Mouse (Mus musculus): ENCODE measurements at regions not wholly inside any gene's neighbourhood (a gene's known extent, or its start where the extent isn't known, plus 50 kb on each side); places are given as distances from the start of the nearest gene placed in this dataset.

- Histone ChIP-seq H3K4me3 (replicated peaks) (no peak overlapping the region), H3K4me2 (no peak overlapping the region), H3K36me3 (no peaks in the 10 kb centered on the region), H3K9ac (replicated peaks) (no peak overlapping the region), H3K9me3 (no peaks in the 10 kb centered on the region), H3K27me3 (no peaks in the 10 kb centered on the region; the same call in 1 of the 2 replicates), H3K4me1 (replicated peaks) (peaks cover 9% of the 10 kb centered on the region), H3K27ac (no peak overlapping the region)
- no peak; the same call in 1 of the 2 replicates for ATAC-seq (ENCODE audit: insufficient number of reproducible peaks, insufficient read depth, low FRiP score, low TSS enrichment, low read depth)
- WGBS, result 41% methylated on average over 6 of the region's 6 CpGs
These were observed 163.5 kb downstream of the Maf start for GRCm38 (mm10) chr8:115544067-115544466.

GRCm38 (mm10) chr8:115542935-115543334, 164.7 kb downstream of the Maf start:
- Histone ChIP-seq H3K4me3 (replicated peaks) (no peak overlapping the region), H3K27me3 (0 out of 2 replicates have a peak, but pooled peaks cover 6% of the 10 kb centered on the region), H3K4me1 (replicated peaks) (peaks cover 9% of the 10 kb centered on the region), H3K4me2 (no peak overlapping the region), H3K9ac (replicated peaks) (no peak overlapping the region), H3K9me3 (no peaks in the 10 kb centered on the region), H3K36me3 (no peaks in the 10 kb centered on the region), H3K27ac (no peak overlapping the region)
- no peak for ATAC-seq (ENCODE audit: insufficient number of reproducible peaks, insufficient read depth, low FRiP score, low TSS enrichment, low read depth)
- 90% methylated on average over 3 of the region's 3 CpGs for WGBS

GRCm38 (mm10) chr8:115539600-115539999, 168.0 kb downstream of the Maf start:
- WGBS, result 87% methylated on average over 9 of the region's 9 CpGs
- H3K27me3 ChIP-seq, result 0 out of 2 replicates have a peak, but pooled peaks cover 8% of the 10 kb centered on the region
- no peak overlapping the region for H3K27ac ChIP-seq
- H3K9ac ChIP-seq (replicated peaks), result no peak overlapping the region
- no peaks in the 10 kb centered on the region for H3K36me3 ChIP-seq
- no peaks in the 10 kb centered on the region for H3K9me3 ChIP-seq
- no peak for ATAC-seq (ENCODE audit: insufficient number of reproducible peaks, insufficient read depth, low FRiP score, low TSS enrichment, low read depth)
- peaks cover 13% of the 10 kb centered on the region for H3K4me1 ChIP-seq (replicated peaks)
- H3K4me3 ChIP-seq (replicated peaks), result no peak overlapping the region
- no peak overlapping the region for H3K4me2 ChIP-seq

- ATAC-seq (ENCODE audit: insufficient number of reproducible peaks, insufficient read depth, low FRiP score, low TSS enrichment, low read depth), result no peak
- Histone ChIP-seq H3K36me3 (no peaks in the 10 kb centered on the region), H3K27me3 (0 out of 2 replicates have a peak, but pooled peaks cover 8% of the 10 kb centered on the region), H3K27ac (no peak overlapping the region), H3K4me2 (no peak overlapping the region), H3K4me1 (replicated peaks) (peaks cover 4% of the 10 kb centered on the region), H3K4me3 (replicated peaks) (no peak overlapping the region), H3K9me3 (no peaks in the 10 kb centered on the region), H3K9ac (replicated peaks) (no peak overlapping the region)
- 85% methylated on average over 4 of the region's 4 CpGs for WGBS
These were observed 169.4 kb downstream of the Maf start for GRCm38 (mm10) chr8:115538236-115538635.

- 75% methylated on average over 5 of the region's 5 CpGs for WGBS
- H3K4me2 ChIP-seq, result no peak overlapping the region
- no peak for ATAC-seq (ENCODE audit: insufficient number of reproducible peaks, insufficient read depth, low FRiP score, low TSS enrichment, low read depth)
- H3K9me3 ChIP-seq, result no peaks in the 10 kb centered on the region
- no peak overlapping the region for H3K9ac ChIP-seq (replicated peaks)
- H3K36me3 ChIP-seq, result no peaks in the 10 kb centered on the region
- no peak overlapping the region for H3K4me3 ChIP-seq (replicated peaks)
- H3K4me1 ChIP-seq (replicated peaks), result peaks cover 4% of the 10 kb centered on the region
- H3K27ac ChIP-seq, result no peak overlapping the region
- H3K27me3 ChIP-seq, result 0 out of 2 replicates have a peak, but pooled peaks cover 8% of the 10 kb centered on the region
These were observed 169.8 kb downstream of the Maf start for GRCm38 (mm10) chr8:115537761-115538160.

- H3K27me3 ChIP-seq, result 0 out of 2 replicates have a peak, but pooled peaks cover 8% of the 10 kb centered on the region
These were observed 170.8 kb downstream of the Maf start for GRCm38 (mm10) chr8:115536554-115537346.

GRCm38 (mm10) chr8:115536001-115536400, 171.6 kb downstream of the Maf start:
- Histone ChIP-seq H3K4me1 (replicated peaks) (peaks cover 4% of the 10 kb centered on the region), H3K4me2 (no peak overlapping the region), H3K4me3 (replicated peaks) (no peak overlapping the region), H3K9ac (replicated peaks) (no peak overlapping the region), H3K9me3 (no peaks in the 10 kb centered on the region), H3K36me3 (no peaks in the 10 kb centered on the region), H3K27me3 (0 out of 2 replicates have a peak, but pooled peaks cover 8% of the 10 kb centered on the region), H3K27ac (no peak overlapping the region)
- ATAC-seq (ENCODE audit: insufficient number of reproducible peaks, insufficient read depth, low FRiP score, low TSS enrichment, low read depth), result no peak
- WGBS, result 50% methylated on average over 8 of the region's 8 CpGs

More at GRCm38 (mm10) chr8:115536554-115537346, 170.8 kb downstream of the Maf start:
- Histone ChIP-seq H3K27ac (no peak overlapping the region), H3K4me2 (no peak overlapping the region), H3K4me3 (replicated peaks) (no peak overlapping the region), H3K9me3 (no peaks in the 10 kb centered on the region), H3K36me3 (no peaks in the 10 kb centered on the region), H3K4me1 (replicated peaks) (peaks cover 4% of the 10 kb centered on the region), H3K9ac (replicated peaks) (no peak overlapping the region)
- ATAC-seq (ENCODE audit: insufficient number of reproducible peaks, insufficient read depth, low FRiP score, low TSS enrichment, low read depth), result no peak
- 64% methylated on average over 19 of the region's 19 CpGs for WGBS

- no peak overlapping the region for H3K27ac ChIP-seq
- no peak overlapping the region for H3K4me2 ChIP-seq
- no peak overlapping the region for H3K4me3 ChIP-seq (replicated peaks)
- ATAC-seq (ENCODE audit: insufficient number of reproducible peaks, insufficient read depth, low FRiP score, low TSS enrichment, low read depth), result no peak
- no peaks in the 10 kb centered on the region for H3K9me3 ChIP-seq
- H3K27me3 ChIP-seq, result 0 out of 2 replicates have a peak, but pooled peaks cover 8% of the 10 kb centered on the region
- WGBS, result 61% methylated on average over 2 of the region's 2 CpGs
- peaks cover 7% of the 10 kb centered on the region for H3K4me1 ChIP-seq (replicated peaks)
- H3K9ac ChIP-seq (replicated peaks), result no peak overlapping the region
- no peaks in the 10 kb centered on the region for H3K36me3 ChIP-seq
These were observed 173.6 kb downstream of the Maf start for GRCm38 (mm10) chr8:115534030-115534429.

- Histone ChIP-seq H3K27ac (no peak overlapping the region), H3K27me3 (no peaks in the 10 kb centered on the region), H3K9me3 (no peaks in the 10 kb centered on the region), H3K9ac (replicated peaks) (no peak overlapping the region), H3K4me3 (replicated peaks) (no peak overlapping the region), H3K4me2 (no peak overlapping the region), H3K36me3 (no peaks in the 10 kb centered on the region), H3K4me1 (replicated peaks) (peaks cover 3% of the 10 kb centered on the region; the same call in 1 of the 2 replicates)
- no peak for ATAC-seq (ENCODE audit: insufficient number of reproducible peaks, insufficient read depth, low FRiP score, low TSS enrichment, low read depth)
- whole genome bisulfite sequencing, result 87% methylated on average over 6 of the region's 6 CpGs
These were observed 176.3 kb downstream of the Maf start for GRCm38 (mm10) chr8:115531343-115531742.

GRCm38 (mm10) chr8:115529568-115530342, 177.8 kb downstream of the Maf start:
- 51% methylated on average over 14 of the region's 14 CpGs for WGBS
- no peak overlapping the region for H3K4me2 ChIP-seq
- no peak overlapping the region for H3K9ac ChIP-seq (replicated peaks)
- H3K27me3 ChIP-seq, result no peaks in the 10 kb centered on the region
- ATAC-seq (ENCODE audit: insufficient number of reproducible peaks, insufficient read depth, low FRiP score, low TSS enrichment, low read depth), result no peak
- no peaks in the 10 kb centered on the region for H3K36me3 ChIP-seq
- 0 out of 2 replicates have a peak, but pooled peaks cover 2% of the 10 kb centered on the region for H3K4me1 ChIP-seq (replicated peaks)
- H3K4me3 ChIP-seq (replicated peaks), result no peak overlapping the region
- no peak overlapping the region for H3K27ac ChIP-seq
- no peaks in the 10 kb centered on the region for H3K9me3 ChIP-seq

GRCm38 (mm10) chr8:115528879-115529278, 178.7 kb downstream of the Maf start:
- WGBS, result 89% methylated on average over 11 of the region's 11 CpGs
- no peaks in the 10 kb centered on the region for H3K36me3 ChIP-seq
- no peaks in the 10 kb centered on the region for H3K27me3 ChIP-seq
- no peak overlapping the region for H3K4me2 ChIP-seq
- no peak overlapping the region for H3K4me3 ChIP-seq (replicated peaks)
- no peak for ATAC-seq (ENCODE audit: insufficient number of reproducible peaks, insufficient read depth, low FRiP score, low TSS enrichment, low read depth)
- no peak overlapping the region for H3K9ac ChIP-seq (replicated peaks)
- no peak overlapping the region for H3K27ac ChIP-seq
- 0 out of 2 replicates have a peak, but pooled peaks cover 2% of the 10 kb centered on the region for H3K4me1 ChIP-seq (replicated peaks)
- no peaks in the 10 kb centered on the region for H3K9me3 ChIP-seq

Measured in limb, embryonic 12.5 days (tissue).